Mouse (Mus musculus) monocyte, adult 5-6 weeks (primary cell): ENCODE data around the gene Prss38. TPM values are rescaled to one million over a fixed set of nuclear protein-coding genes. Genes with fewer than 3 reads are reported as not detected.
"Not testable (repeated sequence)": the region's sequence is repeated elsewhere in the genome, so short reads cannot be mapped to it uniquely, and the experiment has no call there.

ENCODE experiments used
- ATAC-seq: fragments of 153-309, 156-312 bp; replicated peaks from 2 replicates; pipeline ENCODE4 v1.8.0; 2017; ENCODE audit warnings: mild to moderate bottlenecking; ENCODE audit not compliant: low TSS enrichment, insufficient number of reproducible peaks, severe bottlenecking, poor library complexity, low FRiP score
- total RNA-seq: library from RNA; stranded (forward); fragments of 200-1000, 200-491, 200-594 nt; gene quantifications from 3 replicates; pipeline ENCODE4 v1.2.3, GENCODE M21; 2017

The Prss38 gene
- total RNA-seq, 1 experiment from 2014 or later = not detected

- ATAC-seq = no peak
Observed at GRCm38 (mm10) chr11:59385123-59385522, 9.7 kb upstream of the Prss38 start.

- ATAC-seq = no peak
Observed at GRCm38 (mm10) chr11:59384441-59384959, 9.0 kb upstream of the Prss38 start.

GRCm38 (mm10) chr11:59379547-59379946 is 4.1 kb upstream of the Prss38 start:
- no peak for ATAC-seq

DNA sequence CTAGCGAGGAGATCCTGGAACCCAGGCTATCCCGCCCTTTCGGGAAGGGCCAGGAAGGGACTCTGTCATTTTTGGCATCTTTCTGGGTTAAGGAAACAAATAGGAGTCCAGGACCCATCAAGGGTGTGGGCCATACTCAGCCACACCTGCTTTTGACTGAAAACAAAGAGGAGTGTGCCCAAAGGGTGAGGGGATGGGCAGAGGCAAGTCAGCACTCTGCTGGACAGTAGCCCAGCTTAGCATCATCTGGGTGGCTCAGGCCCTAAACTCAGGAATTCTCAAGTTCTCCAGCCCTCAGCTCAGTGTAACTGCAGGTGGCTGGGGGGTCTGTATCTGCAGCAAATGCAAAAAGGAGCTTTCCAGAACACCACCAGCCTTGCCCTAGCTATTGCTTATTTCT is 2.5 kb upstream of the Prss38 start:
- ATAC-seq = no peak

DNA sequence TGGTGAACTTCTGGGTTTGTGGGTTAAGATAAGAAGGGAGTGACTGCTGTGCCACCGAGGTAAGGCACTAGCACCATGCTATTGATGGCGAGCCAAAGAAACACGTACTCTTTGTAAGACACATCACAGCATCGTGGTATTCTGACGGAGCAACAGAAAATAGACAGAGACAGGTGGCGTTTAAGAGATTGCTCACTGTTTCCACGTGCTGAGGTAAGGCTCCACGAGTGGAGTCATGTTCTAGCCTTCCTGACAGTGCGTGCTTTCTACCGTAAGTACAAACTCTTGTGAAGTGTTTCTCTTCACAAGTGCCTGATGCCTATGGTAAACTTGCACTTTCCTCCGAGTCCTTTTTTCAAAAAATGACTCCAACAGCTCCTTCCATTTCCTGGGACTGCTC is 5.6 kb downstream of the Prss38 start:
- ATAC-seq = no peak

GRCm38 (mm10) chr11:59367955-59368354 is 7.5 kb downstream of the Prss38 start:
- not testable (repeated sequence) for ATAC-seq

DNA sequence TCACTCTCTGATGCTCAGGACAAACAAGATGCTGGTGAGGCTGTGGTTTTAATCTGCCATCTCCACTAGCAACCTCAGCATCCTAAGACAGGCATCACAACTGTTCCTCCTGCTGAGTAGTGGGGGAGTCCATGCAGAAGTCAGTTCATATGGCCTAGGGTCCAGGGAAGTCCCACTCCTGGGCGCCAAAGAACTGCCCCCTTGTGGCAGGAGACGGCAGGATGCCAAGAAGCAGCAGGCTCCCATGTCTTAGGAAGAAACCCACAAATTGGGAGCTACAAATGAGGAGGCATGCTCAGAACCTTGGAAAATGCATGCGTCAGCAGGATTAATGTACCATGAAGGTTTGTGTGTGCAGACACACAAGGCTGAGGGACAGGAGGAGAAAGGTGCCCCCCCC is 8.8 kb downstream of the Prss38 start:
- no peak for ATAC-seq

DNA sequence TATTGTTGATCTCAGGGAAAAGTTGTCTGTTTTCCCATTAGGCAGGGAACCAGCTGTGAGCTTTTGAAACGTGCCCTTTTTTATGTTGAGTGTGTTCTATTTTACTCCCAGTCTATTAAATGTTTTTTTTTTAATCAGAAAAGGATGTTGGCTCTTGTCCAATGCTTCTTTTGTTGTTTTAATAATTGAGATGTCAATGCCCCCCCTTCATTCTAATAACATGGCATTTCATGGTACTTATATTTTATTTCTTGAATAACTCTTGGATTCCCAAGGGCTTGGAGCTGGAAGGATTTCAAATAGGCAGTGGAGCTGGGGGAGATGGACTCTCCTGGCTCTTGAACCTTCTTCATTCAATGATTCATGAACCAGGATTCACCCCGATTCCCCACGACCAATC is 9.4 kb downstream of the Prss38 start:
- no peak for ATAC-seq

DNA sequence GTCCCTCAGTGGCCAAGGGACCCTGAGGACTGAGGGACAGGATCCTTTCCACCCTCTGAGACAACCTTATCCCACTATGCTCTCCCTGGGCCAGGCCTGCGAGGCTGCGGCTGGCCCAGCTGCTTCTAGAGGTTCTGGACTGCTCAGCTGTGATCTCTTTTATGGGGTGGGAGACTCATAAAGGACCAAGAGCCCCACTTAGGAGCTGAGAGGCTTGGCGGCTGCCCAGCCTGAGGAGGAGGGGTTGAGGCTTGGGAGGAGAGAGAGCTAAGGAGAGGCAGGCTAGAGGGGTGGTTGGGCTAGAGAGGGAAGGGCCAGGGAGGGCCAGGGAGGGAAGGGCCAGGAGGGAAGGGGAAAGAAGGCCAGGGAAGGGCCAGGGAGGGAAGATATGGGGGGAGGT is 11.0 kb downstream of the Prss38 start:
- no peak for ATAC-seq

DNA sequence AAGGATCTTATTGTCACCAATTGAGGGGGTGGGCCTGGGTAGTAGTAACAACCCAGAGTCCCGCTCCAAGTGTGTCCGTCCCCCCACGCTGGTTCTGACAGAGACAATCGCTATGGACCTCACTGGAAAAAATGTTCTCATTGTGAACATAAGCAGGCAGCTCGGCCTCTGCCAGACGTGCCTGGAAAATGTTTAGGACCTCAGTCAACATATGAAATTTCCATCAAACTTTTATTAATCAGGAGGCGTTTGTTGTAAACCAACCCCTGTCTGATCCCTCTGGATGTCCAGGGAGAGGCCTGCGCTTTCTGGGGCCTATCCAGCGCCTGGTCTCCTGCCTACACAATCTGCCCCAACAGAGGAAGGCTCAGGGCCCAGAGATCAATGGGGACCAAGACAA is 11.4 kb downstream of the Prss38 start:
- no peak for ATAC-seq

DNA sequence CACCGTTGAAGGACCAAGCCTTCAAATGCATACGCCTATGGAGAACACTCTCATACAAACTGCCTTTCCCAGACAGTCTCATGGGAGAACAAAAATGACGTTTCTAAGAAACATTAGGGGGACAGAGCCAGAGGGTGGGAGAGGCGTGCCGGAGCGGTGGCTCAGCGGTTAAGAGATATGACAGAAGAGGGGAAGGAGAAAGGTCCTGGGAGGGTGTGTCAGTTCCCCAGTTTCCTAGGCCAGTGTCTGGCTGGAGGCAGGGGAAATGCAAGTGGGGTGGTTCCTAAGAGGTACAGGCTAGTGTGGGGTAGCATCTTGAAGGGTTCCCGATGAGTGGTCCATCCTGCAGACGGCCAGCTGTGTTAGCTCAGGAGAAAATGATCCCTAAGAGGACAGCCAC is 14.2 kb downstream of the Prss38 start:
- no peak for ATAC-seq

DNA sequence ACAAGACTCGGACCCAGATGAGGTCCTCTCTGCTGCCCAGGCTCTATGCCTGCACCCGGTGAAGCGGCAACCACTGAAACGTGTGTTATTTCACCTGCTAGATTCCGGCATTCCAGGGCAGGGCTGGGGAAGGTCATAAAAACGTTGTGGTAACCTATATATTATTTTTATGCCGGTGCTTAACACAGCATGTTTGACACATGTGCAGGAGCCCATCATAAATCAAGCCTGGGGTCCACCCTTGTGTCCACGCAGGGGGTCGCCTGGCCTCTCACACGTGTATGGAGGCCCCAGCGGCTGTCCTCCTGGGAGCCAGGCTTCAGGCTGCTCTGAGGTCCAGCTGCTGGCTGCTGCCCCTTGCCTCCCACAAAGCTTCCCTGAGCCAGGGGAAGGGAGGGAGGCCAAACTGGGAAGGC is 18.6 kb downstream of the Prss38 start:
- no peak for ATAC-seq

- ATAC-seq = no peak
Observed at GRCm38 (mm10) chr11:59354793-59355192, 20.7 kb downstream of the Prss38 start.

GRCm38 (mm10) chr11:59350326-59350725 is 25.1 kb downstream of the Prss38 start:
- no peak for ATAC-seq

DNA sequence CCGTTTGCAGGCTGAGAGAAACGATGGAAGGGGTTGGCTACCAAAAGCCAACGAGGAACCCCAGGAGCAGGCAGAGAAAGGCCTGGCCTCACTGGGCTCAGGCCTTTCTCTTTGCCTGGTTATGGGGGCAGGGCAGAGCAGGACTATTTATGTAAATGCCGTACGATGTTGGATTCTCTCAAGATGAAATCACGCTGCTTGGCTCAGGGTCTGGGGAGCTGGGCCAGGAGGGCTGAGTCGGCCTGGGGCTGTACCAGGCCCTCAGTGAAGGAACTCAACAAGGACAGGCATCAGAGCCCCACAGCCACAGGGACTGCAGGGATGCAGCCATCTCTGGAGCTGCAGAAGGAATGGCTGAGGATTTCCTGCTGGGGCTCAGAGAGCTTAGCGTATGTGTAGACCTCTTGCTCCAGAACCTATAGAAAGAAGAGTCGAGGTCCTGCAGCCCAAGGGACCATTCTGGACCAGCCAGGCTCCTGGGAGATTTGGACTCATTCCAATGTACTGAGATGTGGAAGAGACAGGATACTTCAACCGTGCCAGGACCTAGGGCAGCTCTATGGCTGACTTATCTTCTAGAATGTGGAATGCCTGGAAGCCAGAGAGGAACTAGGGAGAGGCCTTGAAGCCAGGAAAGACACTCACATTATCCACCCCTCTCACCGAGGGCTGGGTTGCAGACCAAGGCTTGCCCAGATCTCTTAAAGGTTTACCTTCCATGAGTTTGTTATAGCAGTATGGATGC is 29.1 kb downstream of the Prss38 start:
- no peak for ATAC-seq

GRCm38 (mm10) chr11:59342956-59343355 is 32.5 kb downstream of the Prss38 start:
- no peak for ATAC-seq

- no peak for ATAC-seq
Observed at GRCm38 (mm10) chr11:59338736-59339120, 36.7 kb downstream of the Prss38 start.

- no peak for ATAC-seq
Observed at GRCm38 (mm10) chr11:59337955-59338735, 37.3 kb downstream of the Prss38 start.

GRCm38 (mm10) chr11:59336381-59336780 is 39.1 kb downstream of the Prss38 start:
- no peak for ATAC-seq

- no peak for ATAC-seq
Observed at GRCm38 (mm10) chr11:59335942-59336341, 39.5 kb downstream of the Prss38 start.
